Mouse (Mus musculus): ENCODE data around the gene Gpkow. TPM values are rescaled to one million over a fixed set of nuclear protein-coding genes. Genes with fewer than 3 reads are reported as not detected.

The Gpkow gene
- polyA plus RNA-seq (2017; shearing (Covaris generic)) = 10 to 100 TPM; 52.1 to 78.0 TPM

GRCm38 (mm10) chrX:7696954-7697381, at the start of gene Gpkow:
Gene Gpkow (plus strand): TSS chrX:7697131.

GRCm38 (mm10) chrX:7657221-7657639, 39.7 kb upstream of the Gpkow start, which contains the start of gene Prickle3:
Gene Prickle3 (plus strand): TSS chrX:7657260.

GRCm38 (mm10) chrX:7670921-7671623, 25.9 kb upstream of the Gpkow start, which contains the start of gene Plp2:
Gene Plp2 (minus strand): TSS chrX:7671390.

GRCm38 (mm10) chrX:7680864-7681263, 16.1 kb upstream of the Gpkow start, which contains the start of gene Magix:
Gene Magix (minus strand): TSS chrX:7681251.

GRCm38 (mm10) chrX:7714135-7714899, 17.4 kb downstream of the Gpkow start, which contains the start of gene Wdr45:
Gene Wdr45 (plus strand): TSS chrX:7714333.

GRCm38 (mm10) chrX:7721514-7722281, 24.8 kb downstream of the Gpkow start, which contains the start of gene Gm45208:
Gene Gm45208 (plus strand): TSS chrX:7722245.

GRCm38 (mm10) chrX:7728215-7728921, 31.4 kb downstream of the Gpkow start, which contains the start of gene Praf2:
Gene Praf2 (plus strand): TSS chrX:7728439.

GRCm38 (mm10) chrX:7750432-7751116, 53.6 kb downstream of the Gpkow start, which contains the start of gene Ccdc120:
Gene Ccdc120 (minus strand): TSS chrX:7750905.

Other genes with a start within 250 kb of the Gpkow start
- gene Foxp3, start 123.5 kb upstream of the Gpkow start, polyA plus RNA-seq (2017; shearing (Covaris generic)) = 100 to 1,000 TPM; 107 to 116 TPM
- gene Ppp1r3f, start 122.8 kb upstream of the Gpkow start, polyA plus RNA-seq (2017; shearing (Covaris generic)) = 10 to 100 TPM; 18.9 to 19.4 TPM
- gene Ccdc22, start 91.6 kb upstream of the Gpkow start, polyA plus RNA-seq (2017; shearing (Covaris generic)) = 10 to 100 TPM; 26.9 to 33.1 TPM
- under 1 TPM; 0.43 to 0.66 TPM for gene Cacna1f, start 90.0 kb upstream of the Gpkow start, polyA plus RNA-seq (2017; shearing (Covaris generic))
- 10 to 100 TPM; 11.7 to 11.9 TPM for gene Syp, start 58.7 kb upstream of the Gpkow start, polyA plus RNA-seq (2017; shearing (Covaris generic))
- gene Prickle3, start 39.9 kb upstream of the Gpkow start, polyA plus RNA-seq (2017; shearing (Covaris generic)) = 10 to 100 TPM; 28.9 to 30.0 TPM
- 10 to 100 TPM; 89.2 to 98.4 TPM for gene Plp2, start 25.7 kb upstream of the Gpkow start, polyA plus RNA-seq (2017; shearing (Covaris generic))
- gene Magix, start 15.9 kb upstream of the Gpkow start, polyA plus RNA-seq (2017; shearing (Covaris generic)) = not detected
- 10 to 100 TPM; 75.7 to 78.1 TPM for gene Wdr45, start 17.2 kb downstream of the Gpkow start, polyA plus RNA-seq (2017; shearing (Covaris generic))
- gene Gm45208, start 25.1 kb downstream of the Gpkow start, polyA plus RNA-seq (2017; shearing (Covaris generic)) = not detected
- gene Praf2, start 31.3 kb downstream of the Gpkow start, polyA plus RNA-seq (2017; shearing (Covaris generic)) = 10 to 100 TPM; 36.2 to 40.3 TPM
- under 1 TPM; 0.11 to 0.55 TPM for gene Ccdc120, start 53.8 kb downstream of the Gpkow start, polyA plus RNA-seq (2017; shearing (Covaris generic))
- 10 to 100 TPM; 30.6 to 35.2 TPM for gene Tfe3, start 65.4 kb downstream of the Gpkow start, polyA plus RNA-seq (2017; shearing (Covaris generic))
- 10 to 100 TPM; 95.0 to 98.3 TPM for gene Gripap1, start 92.6 kb downstream of the Gpkow start, polyA plus RNA-seq (2017; shearing (Covaris generic))
- gene Kcnd1, start 125.2 kb downstream of the Gpkow start, polyA plus RNA-seq (2017; shearing (Covaris generic)) = 1 to 10 TPM in 1 of 2 experiments, under 1 TPM in 1; 0.69 to 2.4 TPM
- gene Otud5, start 144.2 kb downstream of the Gpkow start, polyA plus RNA-seq (2017; shearing (Covaris generic)) = 100 to 1,000 TPM; 196 to 198 TPM
- 10 to 100 TPM; 51.7 to 86.2 TPM for gene Pim2, start 181.1 kb downstream of the Gpkow start, polyA plus RNA-seq (2017; shearing (Covaris generic))
- 10 to 100 TPM; 39.3 to 39.5 TPM for gene Slc35a2, start 186.9 kb downstream of the Gpkow start, polyA plus RNA-seq (2017; shearing (Covaris generic))
- gene Pqbp1, start 202.1 kb downstream of the Gpkow start, polyA plus RNA-seq (2017; shearing (Covaris generic)) = 100 to 1,000 TPM; 144 to 146 TPM
- gene Timm17b, start 202.2 kb downstream of the Gpkow start, polyA plus RNA-seq (2017; shearing (Covaris generic)) = 100 to 1,000 TPM; 130 to 136 TPM
- gene Gm10491, start 210.7 kb downstream of the Gpkow start, polyA plus RNA-seq (2017; shearing (Covaris generic)) = not detected
- not detected for gene Gm10490, start 212.4 kb downstream of the Gpkow start, polyA plus RNA-seq (2017; shearing (Covaris generic))
- gene Pcsk1n, start 222.7 kb downstream of the Gpkow start, polyA plus RNA-seq (2017; shearing (Covaris generic)) = under 1 TPM in 1 of 2 experiments, not detected in 1; 0.38 TPM
- gene Eras, start 231.5 kb downstream of the Gpkow start, polyA plus RNA-seq (2017; shearing (Covaris generic)) = under 1 TPM in 1 of 2 experiments, not detected in 1; 0.44 TPM